Mouse (Mus musculus) thymus, adult 18-20 months (tissue): ENCODE measurements around the gene Klrb1c.
"Not testable (repeated sequence)": the region's sequence is repeated elsewhere in the genome, so short reads cannot be mapped to it uniquely, and the experiment has no call there.

Experiments
- DNase-seq, 2 experiments: peaks; one replicate each; pipeline ENCODE4 v3.0.0; 2022; ENCODE audit warnings: mixed read lengths in 2 of 2

Klrb1c gene

GRCm38 (mm10) chr6:128754265-128754664, 34.8 kb downstream of the Klrb1c start:
- DNase-seq, result not testable (repeated sequence)

- DNase-seq, result peak; percentile 34 to 59
These were observed 35.3 kb downstream of the Klrb1c start for GRCm38 (mm10) chr6:128753610-128754224.

GRCm38 (mm10) chr6:128747006-128747405, 42.0 kb downstream of the Klrb1c start:
- not testable (repeated sequence) for DNase-seq

- no peak for DNase-seq
These were observed 51.6 kb downstream of the Klrb1c start for GRCm38 (mm10) chr6:128737445-128737844.

GRCm38 (mm10) chr6:128736100-128736499, 52.9 kb downstream of the Klrb1c start:
- peak in 1 of 2 experiments; percentile 16 for DNase-seq

- DNase-seq, result no peak
These were observed 54.1 kb downstream of the Klrb1c start for GRCm38 (mm10) chr6:128734896-128735295.

- no peak for DNase-seq
These were observed 54.9 kb downstream of the Klrb1c start for GRCm38 (mm10) chr6:128733908-128734679.

GRCm38 (mm10) chr6:128732032-128732431, 57.0 kb downstream of the Klrb1c start:
- no peak for DNase-seq
